Mouse (Mus musculus): ENCODE data around the gene Anxa4. TPM values are rescaled to one million over a fixed set of nuclear protein-coding genes. Genes with fewer than 3 reads are reported as not detected.

The Anxa4 gene
- 0.03 and 0.16 TPM in 2 replicates for polyA plus RNA-seq (2012)

DNA sequence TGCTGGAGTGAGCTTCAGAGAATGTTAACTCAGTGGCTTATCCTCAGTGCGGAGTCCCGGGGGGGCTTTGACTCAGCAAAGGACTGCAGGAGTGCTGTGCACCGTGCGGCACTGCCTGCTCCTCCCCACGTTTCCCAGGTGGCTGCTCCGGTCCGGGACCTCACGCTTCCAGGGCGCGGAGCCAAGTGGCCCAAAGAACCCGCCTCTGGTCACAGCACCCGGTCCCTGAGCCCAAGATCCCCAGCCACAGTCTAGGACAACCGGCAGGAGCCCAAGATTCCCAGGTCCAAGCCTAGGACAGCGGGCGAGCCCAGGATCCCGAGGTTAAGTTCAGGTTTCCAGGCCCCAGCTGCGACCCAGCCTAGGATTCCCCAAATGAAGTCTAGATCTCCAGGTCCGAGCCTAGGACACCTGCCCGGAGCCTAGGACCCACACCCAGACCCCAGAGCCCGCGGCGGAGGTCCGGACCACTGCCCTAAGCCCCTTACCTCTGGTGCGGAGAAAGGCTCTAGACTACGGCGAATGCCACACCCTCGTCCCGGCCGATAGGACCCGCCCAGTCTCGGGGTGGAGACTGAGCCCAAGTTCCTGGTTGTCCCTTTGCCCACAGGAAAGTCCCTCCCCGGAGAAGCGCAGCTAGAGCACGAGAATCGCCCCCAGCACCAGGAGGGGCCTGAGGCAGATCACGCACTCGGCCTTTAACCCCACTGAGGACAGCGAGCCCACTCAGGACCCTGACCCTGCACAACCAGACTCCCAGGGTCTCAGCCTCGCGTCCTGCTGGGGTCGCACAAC is at the start of gene Anxa4:
Gene Anxa4 (minus strand): TSS at position 564 of the 795 bp plus-strand sequence.
- no peak for TF ChIP-seq GATA1 (IDR thresholded peaks at IDR 0.05; ENCODE audit: low read length)

DNA sequence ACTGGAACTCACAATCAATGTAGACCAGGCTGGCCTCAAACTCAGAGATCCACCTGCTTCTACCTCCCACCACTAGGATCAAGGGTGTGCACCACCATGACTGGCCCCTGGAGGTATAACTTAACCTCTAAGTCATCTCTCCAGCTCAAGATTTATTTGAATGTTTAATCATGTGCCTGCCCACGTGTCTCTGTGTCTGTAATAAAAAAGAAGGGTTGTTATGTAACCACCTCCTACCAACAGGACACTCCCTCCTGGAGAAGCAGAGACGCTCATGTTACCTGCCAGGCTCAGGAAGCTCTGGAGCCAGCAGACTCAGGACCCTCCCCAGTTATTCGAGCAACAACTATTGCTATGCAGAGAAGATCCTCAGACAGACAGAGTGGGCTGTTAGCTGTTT is 48.6 kb upstream of the Anxa4 start:
- TF ChIP-seq GATA1 (IDR thresholded peaks at IDR 0.05; ENCODE audit: low read length): no peak

DNA sequence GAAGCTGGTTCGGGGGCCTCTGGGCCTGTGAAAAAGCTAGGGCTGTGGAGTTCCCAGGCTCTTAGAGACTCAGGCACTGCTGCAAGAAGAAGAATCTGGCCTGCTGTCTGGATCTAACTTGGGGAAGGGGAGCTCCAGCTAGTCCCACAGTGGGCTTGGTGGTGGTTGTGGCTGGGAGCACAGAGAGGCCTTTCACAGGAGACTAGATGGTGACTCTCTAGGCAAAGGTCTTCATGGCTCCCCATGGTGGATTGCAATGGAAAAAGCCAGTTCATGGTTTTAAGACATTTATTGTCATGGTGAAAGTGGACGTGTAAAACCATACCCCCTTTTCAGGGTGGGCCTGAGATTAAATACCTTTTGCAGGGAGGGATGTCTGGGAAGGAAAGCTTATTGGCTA is 45.7 kb upstream of the Anxa4 start:
- TF ChIP-seq GATA1 (IDR thresholded peaks at IDR 0.05; ENCODE audit: low read length): no peak

DNA sequence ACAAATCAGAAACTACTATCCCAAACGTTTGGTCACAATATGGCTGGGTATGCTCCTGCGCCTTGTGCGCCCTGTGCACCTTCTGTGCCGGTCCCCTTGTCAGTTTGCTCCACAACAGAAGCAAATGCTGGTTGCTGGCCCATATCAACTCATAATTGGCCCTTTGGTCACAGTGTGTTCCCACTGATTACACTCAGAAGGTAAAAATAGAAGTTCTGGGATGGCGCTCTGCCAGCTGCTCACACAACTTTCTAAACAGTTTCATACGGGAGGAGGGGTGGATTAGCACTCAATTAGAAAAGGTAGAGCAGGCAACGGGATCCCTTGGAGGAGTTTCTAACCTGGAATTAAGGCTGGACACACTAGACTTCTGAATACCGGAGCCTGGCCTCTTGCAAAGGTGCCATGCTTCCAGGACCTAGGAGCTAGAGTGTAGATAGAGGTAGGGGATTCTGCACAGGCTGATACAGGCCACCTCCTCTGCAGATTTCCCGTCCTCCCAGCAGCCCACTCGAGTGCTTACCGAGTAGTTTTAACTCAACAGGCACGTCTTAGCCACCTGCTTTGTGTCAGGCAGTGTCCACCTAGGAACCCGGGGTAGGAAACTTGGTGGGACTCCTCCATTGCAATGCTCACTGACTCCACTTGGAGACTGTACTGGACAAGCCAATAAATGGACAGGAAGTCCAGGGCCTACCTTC is 39.6 kb upstream of the Anxa4 start:
- TF ChIP-seq GATA1 (IDR thresholded peaks at IDR 0.05; ENCODE audit: low read length): no peak

DNA sequence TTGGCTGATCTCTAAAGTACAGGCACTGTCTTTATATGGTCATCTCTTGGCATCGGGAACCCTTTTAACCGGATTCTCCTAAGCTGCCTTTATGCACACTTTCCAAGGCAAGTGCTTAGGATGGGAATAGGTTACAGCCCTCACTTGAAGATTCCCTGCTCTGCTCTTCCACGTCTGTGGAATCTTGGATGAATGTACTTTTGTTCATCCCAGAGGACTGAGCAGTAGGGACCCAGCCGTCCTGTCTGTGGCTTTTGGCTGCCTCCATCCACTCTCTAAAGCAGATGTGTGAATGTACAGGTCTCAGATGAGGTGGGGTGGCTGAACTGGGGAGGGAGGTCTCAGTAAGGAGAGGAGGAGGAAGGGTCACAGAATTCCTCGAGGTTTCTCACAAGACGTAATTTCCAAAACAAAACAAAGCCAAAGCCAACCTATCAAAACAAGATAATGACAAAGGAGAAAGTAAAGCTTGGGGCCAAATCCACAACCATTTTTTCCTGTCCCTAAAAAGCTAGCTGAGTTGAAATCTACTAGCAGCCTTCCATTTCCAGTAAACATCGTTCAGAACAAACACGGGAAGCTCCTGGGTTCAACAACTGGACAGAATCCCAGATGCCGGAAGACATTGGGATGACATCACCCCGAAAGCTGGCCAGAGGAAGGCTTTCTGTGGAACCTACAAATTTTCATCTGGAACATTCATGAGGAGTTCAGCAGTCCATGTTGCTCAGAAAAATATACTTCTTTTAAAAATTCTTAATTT is 37.5 kb upstream of the Anxa4 start:
- TF ChIP-seq GATA1 (IDR thresholded peaks at IDR 0.05; ENCODE audit: low read length): no peak

DNA sequence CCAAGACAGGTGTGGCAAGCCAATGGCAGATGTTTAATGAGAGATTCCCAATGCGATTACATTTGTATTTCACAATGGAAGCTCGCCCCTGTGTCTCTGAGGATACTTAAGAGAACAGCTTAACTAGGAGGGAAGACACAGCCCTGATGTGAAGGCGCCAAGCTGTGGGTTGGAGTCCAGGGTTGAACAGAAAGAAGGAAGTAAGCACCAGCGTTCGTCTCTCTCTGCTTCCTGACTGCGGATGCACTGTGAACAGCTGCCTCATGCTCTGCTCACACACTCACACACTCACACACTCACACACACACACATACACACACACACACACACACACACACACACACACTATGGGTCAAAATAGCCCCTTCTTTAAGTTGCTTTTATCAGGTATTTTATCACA is 36.4 kb upstream of the Anxa4 start:
- no peak for TF ChIP-seq GATA1 (IDR thresholded peaks at IDR 0.05; ENCODE audit: low read length)

DNA sequence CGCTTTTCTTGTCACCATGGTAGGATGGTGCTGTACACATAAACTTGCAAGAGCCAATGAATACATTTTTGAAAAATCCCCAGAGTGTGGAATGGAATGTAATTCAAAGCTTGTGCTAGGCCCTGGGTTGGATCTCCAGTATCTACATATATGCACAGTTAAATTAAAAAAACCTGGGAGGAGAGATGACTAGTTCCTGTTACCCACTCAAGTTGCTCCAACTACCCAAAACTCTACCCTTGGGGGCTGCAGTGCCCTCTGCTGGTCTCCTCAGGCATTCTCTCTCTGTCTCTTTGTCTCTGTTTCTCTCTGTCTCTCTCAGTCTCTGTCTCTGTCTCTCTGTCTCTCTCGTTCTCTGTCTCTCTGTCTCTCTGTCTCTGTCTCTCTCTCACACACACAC is 34.0 kb upstream of the Anxa4 start:
- TF ChIP-seq GATA1 (IDR thresholded peaks at IDR 0.05; ENCODE audit: low read length): no peak

DNA sequence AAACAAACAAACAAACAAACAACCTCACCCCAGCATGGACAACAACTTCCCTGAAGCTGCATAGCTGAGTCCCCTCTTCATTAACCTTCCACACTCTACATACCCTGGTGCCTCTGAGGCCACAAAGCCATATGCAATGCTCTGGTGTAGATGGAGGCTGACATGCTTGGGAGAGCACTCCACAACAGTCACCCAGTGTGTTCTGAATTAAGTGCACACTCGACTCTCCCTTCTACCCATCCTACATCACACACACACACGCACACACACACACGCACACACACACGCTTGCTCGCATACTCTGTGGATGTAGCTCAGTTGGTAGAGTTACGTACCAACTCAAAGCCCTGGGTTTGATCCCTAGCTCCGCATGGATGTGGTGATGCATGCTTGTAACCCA is 31.0 kb upstream of the Anxa4 start:
- no peak for TF ChIP-seq GATA1 (IDR thresholded peaks at IDR 0.05; ENCODE audit: low read length)

DNA sequence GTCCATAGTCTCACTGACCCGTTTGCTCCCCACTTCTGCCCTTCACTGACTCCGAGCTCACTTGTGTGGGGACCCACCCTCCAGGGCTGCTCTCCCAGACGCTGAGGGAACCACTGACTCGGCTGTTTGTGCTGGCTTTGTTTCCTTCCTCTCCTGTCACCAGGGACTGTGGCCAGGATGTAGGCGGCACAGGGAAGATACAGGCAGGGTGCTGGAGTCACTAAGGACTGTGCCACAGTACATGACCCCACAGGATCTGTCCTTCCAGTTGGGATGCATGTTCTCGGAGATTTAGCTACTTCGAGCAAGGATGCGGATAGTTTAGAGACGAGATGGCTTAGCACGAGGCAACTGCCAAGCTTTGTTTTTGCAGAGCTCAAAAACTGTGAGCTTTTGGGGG is 30.4 kb upstream of the Anxa4 start:
- no peak for TF ChIP-seq GATA1 (IDR thresholded peaks at IDR 0.05; ENCODE audit: low read length)

DNA sequence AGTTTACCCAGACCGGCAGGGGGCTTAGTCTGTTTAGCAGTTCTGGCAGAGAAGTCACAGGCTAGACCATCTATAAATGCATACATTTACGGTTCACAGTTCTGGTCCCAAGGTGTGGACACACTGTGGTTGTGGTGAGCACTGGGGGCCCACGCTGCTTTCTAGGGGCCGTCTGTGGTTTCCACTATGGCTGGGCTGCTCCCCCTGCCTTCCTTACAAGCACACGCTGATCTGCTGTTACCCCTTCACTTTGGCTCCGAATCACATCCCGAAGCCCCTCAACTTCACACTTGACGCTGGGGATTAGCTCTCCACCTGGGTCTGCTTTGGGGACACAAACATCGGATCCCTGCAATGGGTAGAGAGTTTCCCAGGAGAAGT is 29.7 kb upstream of the Anxa4 start:
- no peak for TF ChIP-seq GATA1 (IDR thresholded peaks at IDR 0.05; ENCODE audit: low read length)

DNA sequence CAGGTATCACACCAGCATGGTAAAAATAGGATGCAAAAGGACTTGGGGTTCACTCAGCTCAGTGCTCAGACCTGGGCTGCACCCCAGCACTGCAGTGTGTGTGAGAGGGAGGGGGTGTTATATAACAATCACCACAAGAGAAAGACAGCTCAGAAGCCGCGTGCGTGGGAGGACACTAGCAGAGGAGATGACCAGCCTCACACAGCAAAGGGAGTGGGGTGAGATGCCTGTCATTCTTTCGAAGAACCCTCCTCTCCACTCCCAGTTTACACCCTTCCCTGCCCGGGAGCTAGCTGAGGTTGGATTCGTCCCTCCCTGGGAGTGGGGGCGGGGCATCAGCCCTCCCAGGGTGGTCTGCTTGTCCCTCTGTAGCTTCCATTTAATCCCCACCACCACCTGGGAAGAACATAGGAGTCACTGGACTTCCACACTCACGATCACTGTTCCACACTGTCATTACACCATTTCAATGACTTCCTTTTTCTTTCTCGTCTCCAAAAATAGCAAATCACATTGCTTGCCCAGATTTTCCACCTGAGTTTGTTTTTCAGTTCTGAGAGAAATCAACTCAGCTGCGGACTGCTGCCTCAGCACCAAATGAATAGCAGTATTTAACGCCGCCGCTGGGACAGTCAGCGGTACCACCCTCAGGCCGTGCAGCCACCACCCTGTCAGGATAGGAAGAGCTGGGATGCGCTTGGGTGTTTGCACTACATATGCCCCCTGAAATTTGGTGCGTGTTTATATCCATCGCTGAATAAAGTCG is 29.1 kb upstream of the Anxa4 start:
- TF ChIP-seq GATA1 (IDR thresholded peaks at IDR 0.05; ENCODE audit: low read length): no peak

DNA sequence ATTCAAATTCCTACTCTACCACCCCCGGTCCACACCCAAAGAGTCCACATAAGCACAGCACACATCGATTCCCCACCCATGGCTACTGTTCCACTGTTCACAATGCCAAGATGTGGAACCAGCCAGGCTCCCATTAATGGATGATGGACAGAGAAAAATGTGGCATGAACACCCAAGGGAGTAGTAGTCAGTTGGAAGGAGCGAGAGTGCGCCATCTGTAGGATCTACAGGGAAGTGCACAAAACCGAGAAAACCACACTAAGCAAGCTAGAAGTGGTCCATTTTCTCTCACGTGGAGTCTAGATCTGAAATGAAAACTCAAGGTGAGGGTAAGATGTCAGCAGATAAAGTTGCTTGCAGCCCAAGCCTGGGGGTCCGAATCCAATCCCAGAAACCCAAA is 27.3 kb upstream of the Anxa4 start:
- no peak for TF ChIP-seq GATA1 (IDR thresholded peaks at IDR 0.05; ENCODE audit: low read length)

DNA sequence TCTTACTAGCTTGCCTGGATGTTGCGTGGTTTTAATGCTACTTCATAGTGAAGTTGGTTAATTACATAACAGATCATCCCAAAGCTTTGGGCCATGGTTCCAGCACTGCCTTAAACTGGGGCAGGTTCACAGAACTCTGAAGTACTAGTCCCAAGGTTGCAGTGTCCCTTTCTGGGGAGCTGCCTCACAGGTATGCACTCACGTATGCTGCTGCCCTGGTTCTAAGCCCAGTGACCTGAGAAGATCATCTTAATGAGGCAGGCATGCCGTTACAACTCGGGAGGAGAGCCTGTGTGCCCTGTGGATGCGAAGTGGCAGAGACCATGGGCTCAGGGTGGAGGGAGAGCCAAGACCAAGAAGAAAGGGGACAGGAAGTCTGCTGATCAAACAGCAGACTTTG is 26.5 kb upstream of the Anxa4 start:
- TF ChIP-seq GATA1 (IDR thresholded peaks at IDR 0.05; ENCODE audit: low read length): no peak

DNA sequence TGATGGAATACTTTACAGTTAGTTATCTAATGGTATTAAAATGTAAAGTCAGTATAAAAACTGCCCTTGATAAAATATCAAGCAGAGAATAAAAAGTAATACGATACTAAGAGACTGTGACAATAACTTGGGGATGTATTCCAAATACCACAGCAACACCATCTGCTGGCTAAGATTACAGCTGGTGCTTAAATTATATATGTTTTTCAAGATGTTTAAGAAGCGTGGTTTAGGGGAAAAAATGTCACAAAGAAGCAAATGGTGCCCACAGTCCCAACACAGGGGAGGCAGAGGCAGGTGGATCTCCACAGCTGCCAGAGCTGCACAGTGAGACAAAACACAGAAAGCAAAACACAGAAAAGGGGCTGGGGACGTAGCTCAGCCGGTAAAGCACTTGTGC is 25.5 kb upstream of the Anxa4 start:
- no peak for TF ChIP-seq GATA1 (IDR thresholded peaks at IDR 0.05; ENCODE audit: low read length)

DNA sequence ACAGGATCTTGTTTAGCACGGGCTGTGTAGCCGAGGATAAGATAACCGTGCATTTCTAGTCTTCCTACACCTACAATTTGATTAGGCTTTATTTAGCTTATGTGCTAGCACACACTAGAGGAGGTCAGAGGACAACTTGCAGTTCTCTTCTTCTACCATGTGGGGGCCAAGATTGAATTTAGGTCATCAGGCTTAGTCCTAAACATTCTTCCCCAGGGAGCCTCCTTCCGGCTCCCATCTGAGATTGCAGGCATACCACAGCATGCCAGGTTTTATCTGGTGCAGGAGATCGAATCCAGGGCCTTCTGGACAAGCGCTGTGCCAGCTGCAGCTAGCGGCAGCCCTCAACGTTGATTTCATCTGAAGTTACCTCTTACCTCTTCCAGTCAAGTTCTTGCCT is 23.2 kb upstream of the Anxa4 start:
- TF ChIP-seq GATA1 (IDR thresholded peaks at IDR 0.05; ENCODE audit: low read length): no peak

DNA sequence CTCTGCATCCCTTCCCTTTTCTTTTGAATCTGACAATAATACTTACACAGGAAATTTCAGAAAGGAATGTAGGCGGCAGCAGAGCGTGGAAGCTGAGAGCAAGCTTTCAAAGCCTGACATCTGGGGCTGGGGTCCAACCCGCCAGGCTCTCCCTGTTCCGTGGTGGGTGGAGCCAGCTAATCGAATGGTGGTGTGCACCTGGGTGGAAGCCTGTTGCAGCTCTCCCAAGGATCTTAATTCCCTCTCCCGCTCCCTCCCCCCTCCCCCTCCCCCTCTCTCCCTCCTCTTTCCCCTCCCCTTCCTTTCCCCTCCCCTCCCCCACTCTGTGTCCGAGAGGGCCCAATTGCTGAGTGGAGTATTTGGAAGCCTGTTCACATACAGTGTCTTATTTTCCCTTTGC is 22.1 kb upstream of the Anxa4 start:
- TF ChIP-seq GATA1 (IDR thresholded peaks at IDR 0.05; ENCODE audit: low read length): no peak

Measured in G1E-ER4 (cell line).